Mouse (Mus musculus) thymus, adult 2 months (tissue): ENCODE measurements at regions not wholly inside any gene's neighbourhood (a gene's known extent, or its start where the extent isn't known, plus 50 kb on each side); places are given as distances from the start of the nearest gene placed in this dataset.

Experiments used
- CTCF ChIP-seq: fragments of 200-500 bp; IDR thresholded peaks from 2 replicates; pipeline ENCODE4 v1.5.1; 2012; ENCODE audit warnings: mild to moderate bottlenecking, control low read depth, low read length, moderate library complexity, borderline replicate concordance; ENCODE audit not compliant: control insufficient read depth, poor library complexity, insufficient read depth; ENCODE audit errors: extremely low read depth
- POLR2A ChIP-seq: fragments of 200-500 bp; IDR thresholded peaks from 2 replicates; pipeline ENCODE4 v1.6.1; 2012; ENCODE audit warnings: mild to moderate bottlenecking, low read length, control low read depth, moderate library complexity; ENCODE audit not compliant: control insufficient read depth, poor library complexity, insufficient read depth; ENCODE audit errors: extremely low read depth

- TF ChIP-seq CTCF, result no peak
- no peak for TF ChIP-seq POLR2A
Measured at GRCm38 (mm10) chr5:50454387-50454786, 395.6 kb upstream of the Adgra3 start.
